8 mouse cellular contexts compared by ENCODE assay signal in genomic region chr11:79805981-79806415, GRCm38 (mm10).
DNase-seq lines count a peak whose midpoint lies in the region; ATAC-seq and TF ChIP-seq lines count a peak whose summit lies in the region.

No protein-coding gene starts in this region.

- TF ChIP-seq CTCF in left cerebral cortex, adult 2 months (IDR thresholded peaks at IDR 0.05): no peak

- no peak overlapping the region for H3K4me3 ChIP-seq in left cerebral cortex, adult 2 months
- H3K4me3 ChIP-seq in intestine, embryonic 15.5 days (replicated peaks): no peak overlapping the region
- no peak overlapping the region for H3K4me3 ChIP-seq in neural tube, embryonic 11.5 days (ENCODE audit: low read depth, low read length)

- no peak overlapping the region for H3K9ac ChIP-seq in intestine, embryonic 15.5 days
- H3K9ac ChIP-seq in neural tube, embryonic 11.5 days (ENCODE audit: low read length): no peak overlapping the region

- H3K4me2 ChIP-seq in intestine, embryonic 15.5 days (replicated peaks): 0 out of 2 replicates have a peak overlapping the region, but pooled peaks have one; percentile 7
- no peak overlapping the region for H3K4me2 ChIP-seq in neural tube, embryonic 11.5 days (ENCODE audit: low read depth)

- WGBS in intestine, embryonic 15.5 days: 36% methylated on average over 10 of the region's 10 CpGs
- 43% methylated on average over 10 of the region's 10 CpGs for WGBS in neural tube, embryonic 11.5 days

- peak; percentile 20 for DNase-seq in left cerebral cortex, postnatal 4 days
- no peak for DNase-seq in left cerebral cortex, adult 2 months (ENCODE audit: extremely low spot score in 1 of 2, low spot score in 2 of 2)
- peak; percentile 68 for DNase-seq in gastrocnemius, postnatal 25 days
- peak; percentile 77 for DNase-seq in neural tube, embryonic 11.5 days (ENCODE audit: low spot score)
- no peak for DNase-seq in thymus, postnatal 4 days
- DNase-seq in thymus, postnatal 25 days: no peak

- no peaks in the 10 kb centered on the region for H3K36me3 ChIP-seq in intestine, embryonic 15.5 days
- no peaks in the 10 kb centered on the region for H3K36me3 ChIP-seq in neural tube, embryonic 11.5 days (ENCODE audit: control insufficient read depth, insufficient read depth, low read length)

- H3K4me1 ChIP-seq in intestine, embryonic 15.5 days (replicated peaks): peaks cover 23% of the 10 kb centered on the region
- H3K4me1 ChIP-seq in neural tube, embryonic 11.5 days (ENCODE audit: control insufficient read depth, insufficient read depth, low read length): peaks cover 6% of the 10 kb centered on the region; the same call in 1 of the 2 replicates

- intact Hi-C loops in left cerebral cortex, postnatal 4 days (cut with DNase I): no loop called here
- intact Hi-C loops in left cerebral cortex, adult 2 months (cut with DNase I): no loop called here

- no peaks in the 10 kb centered on the region for H3K9me3 ChIP-seq in intestine, embryonic 15.5 days
- no peaks in the 10 kb centered on the region for H3K9me3 ChIP-seq in neural tube, embryonic 11.5 days (ENCODE audit: control insufficient read depth, low read length)

- no peak overlapping the region for H3K27ac ChIP-seq in left cerebral cortex, adult 2 months
- H3K27ac ChIP-seq in intestine, embryonic 15.5 days: peak overlapping the region; percentile 77
- peak overlapping the region; percentile 45; the same call in 1 of the 2 replicates for H3K27ac ChIP-seq in neural tube, embryonic 11.5 days (ENCODE audit: low read depth, low read length)

- peak; percentile 57 for ATAC-seq in intestine, embryonic 15.5 days
- ATAC-seq in neural tube, embryonic 11.5 days (ENCODE audit: insufficient read depth, low FRiP score, low TSS enrichment): no peak
- ATAC-seq in megakaryocyte-erythroid progenitor cell, adult 5-6 weeks (replicated peaks; ENCODE audit: low FRiP score, low TSS enrichment, poor library complexity, severe bottlenecking): no peak

- H3K27me3 ChIP-seq in intestine, embryonic 15.5 days (replicated peaks): no peaks in the 10 kb centered on the region
- H3K27me3 ChIP-seq in neural tube, embryonic 11.5 days (ENCODE audit: control insufficient read depth, insufficient read depth, low read length): no peaks in the 10 kb centered on the region

Comparison
In these comparisons a context has a peak if more than half of its experiments do, and no peak if none do; other contexts are left out.
1. DNase-seq: peak in left cerebral cortex, postnatal 4 days (single experiment), gastrocnemius, postnatal 25 days (single experiment) and neural tube, embryonic 11.5 days (single experiment); none in left cerebral cortex, adult 2 months (0 of 2), thymus, postnatal 4 days (single experiment) and thymus, postnatal 25 days (single experiment).